Mouse (Mus musculus) limb, embryonic 11.5 days (tissue): ENCODE results near the gene Ttc39a. TPM values are rescaled to one million over a fixed set of nuclear protein-coding genes. Genes with fewer than 3 reads are reported as not detected.

ENCODE experiments used
- polyA plus RNA-seq: library from polyadenylated mRNA; unstranded; fragments of >200 nt; fragmentation: Nextera tagmentation; extraction: Ambion mirVana; gene quantifications from 2 replicates; pipeline ENCODE4 v1.2.1, GENCODE M21; 2014

Ttc39a gene
- polyA plus RNA-seq, 1 experiment from 2014 or later: 6.1 TPM

Other genes with a start within 250 kb of the Ttc39a start
- gene Osbpl9, start 204.4 kb upstream of the Ttc39a start, polyA plus RNA-seq: 71.9 and 75.5 TPM in 2 replicates
- not detected in 2 replicates for gene Calr4, start 172.1 kb upstream of the Ttc39a start, polyA plus RNA-seq
- 38.7 and 40.7 TPM in 2 replicates for gene Eps15, start 126.4 kb upstream of the Ttc39a start, polyA plus RNA-seq
- gene Rnf11, start 78.1 kb downstream of the Ttc39a start, polyA plus RNA-seq: 36.1 and 36.9 TPM in 2 replicates
- not detected in 2 replicates for gene 4930522H14Rik, start 124.7 kb downstream of the Ttc39a start, polyA plus RNA-seq